Mouse (Mus musculus): Measurements from ENCODE around the gene Herc3. TPM values are rescaled to one million over a fixed set of nuclear protein-coding genes. Genes with fewer than 3 reads are reported as not detected.

The Herc3 gene
- polyA plus RNA-seq, 1 experiment = 95.9 TPM

GRCm38 (mm10) chr6:58894994-58895393 lies 63.7 kb downstream of the Herc3 start:
- no peak overlapping the region for H3K4me3 ChIP-seq (ENCODE audit: control insufficient read depth, insufficient read depth, low read length)
- no peaks in the 10 kb centered on the region for H3K27me3 ChIP-seq (ENCODE audit: control insufficient read depth, insufficient read depth, low read length)
- TF ChIP-seq CTCF (IDR thresholded peaks at IDR 0.05; ENCODE audit: borderline replicate concordance, control insufficient read depth, extremely low read depth, insufficient read depth, low read length, poor library complexity) = no peak
- no peak for TF ChIP-seq POLR2A (IDR thresholded peaks at IDR 0.05; ENCODE audit: control insufficient read depth, extremely low read depth, insufficient read depth, low read length, poor library complexity)
- no peak overlapping the region for H3K27ac ChIP-seq (ENCODE audit: control insufficient read depth, insufficient read depth, low read length)
- DNase-seq = no peak
- H3K36me3 ChIP-seq (ENCODE audit: control insufficient read depth, insufficient read depth, low read length) = peaks cover 71% of the 10 kb centered on the region
- no peaks in the 10 kb centered on the region for H3K4me1 ChIP-seq (replicated peaks; ENCODE audit: control insufficient read depth, insufficient read depth, low read length)
- 96% methylated on average over 4 of the region's 4 CpGs for WGBS

GRCm38 (mm10) chr6:58896648-58897047 lies 65.4 kb downstream of the Herc3 start:
- no peak overlapping the region for H3K27ac ChIP-seq (ENCODE audit: control insufficient read depth, insufficient read depth, low read length)
- no peaks in the 10 kb centered on the region for H3K27me3 ChIP-seq (ENCODE audit: control insufficient read depth, insufficient read depth, low read length)
- H3K4me3 ChIP-seq (ENCODE audit: control insufficient read depth, insufficient read depth, low read length) = no peak overlapping the region
- 98% methylated on average over 3 of the region's 3 CpGs for WGBS
- H3K4me1 ChIP-seq (replicated peaks; ENCODE audit: control insufficient read depth, insufficient read depth, low read length) = no peaks in the 10 kb centered on the region
- DNase-seq = no peak
- no peak for TF ChIP-seq CTCF (IDR thresholded peaks at IDR 0.05; ENCODE audit: borderline replicate concordance, control insufficient read depth, extremely low read depth, insufficient read depth, low read length, poor library complexity)
- no peak for TF ChIP-seq POLR2A (IDR thresholded peaks at IDR 0.05; ENCODE audit: control insufficient read depth, extremely low read depth, insufficient read depth, low read length, poor library complexity)
- peaks cover 59% of the 10 kb centered on the region for H3K36me3 ChIP-seq (ENCODE audit: control insufficient read depth, insufficient read depth, low read length)

GRCm38 (mm10) chr6:58899076-58899475 lies 67.8 kb downstream of the Herc3 start:
- TF ChIP-seq POLR2A (IDR thresholded peaks at IDR 0.05; ENCODE audit: control insufficient read depth, extremely low read depth, insufficient read depth, low read length, poor library complexity) (no peak), CTCF (IDR thresholded peaks at IDR 0.05; ENCODE audit: borderline replicate concordance, control insufficient read depth, extremely low read depth, insufficient read depth, low read length, poor library complexity) (no peak)
- no peak for DNase-seq
- Histone ChIP-seq H3K27me3 (ENCODE audit: control insufficient read depth, insufficient read depth, low read length) (no peaks in the 10 kb centered on the region), H3K4me1 (replicated peaks; ENCODE audit: control insufficient read depth, insufficient read depth, low read length) (no peaks in the 10 kb centered on the region), H3K27ac (ENCODE audit: control insufficient read depth, insufficient read depth, low read length) (no peak overlapping the region), H3K36me3 (ENCODE audit: control insufficient read depth, insufficient read depth, low read length) (peaks cover 38% of the 10 kb centered on the region), H3K4me3 (ENCODE audit: control insufficient read depth, insufficient read depth, low read length) (no peak overlapping the region)
- 97% methylated on average over 3 of the region's 3 CpGs for WGBS

DNA sequence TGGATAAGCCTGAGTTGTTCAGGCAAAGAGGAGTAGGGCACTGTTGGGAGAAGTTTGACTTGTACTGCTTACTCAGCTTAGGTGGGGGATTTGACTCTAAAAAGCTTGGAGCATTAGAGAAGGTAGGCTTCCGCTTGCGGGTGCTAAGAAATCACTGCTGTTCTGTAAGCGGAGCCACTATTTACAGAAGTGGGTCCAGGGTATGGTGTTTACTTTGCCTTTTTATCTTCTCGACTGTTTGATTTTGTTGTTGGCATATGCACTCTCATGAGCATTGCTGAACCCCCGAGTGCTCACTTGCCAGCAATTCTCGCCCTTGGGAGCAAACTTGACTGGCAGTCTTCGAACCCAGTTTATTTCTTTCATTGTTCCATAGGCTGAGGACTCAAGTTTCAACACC lies 69.3 kb downstream of the Herc3 start:
- no peak overlapping the region for H3K4me3 ChIP-seq (ENCODE audit: control insufficient read depth, insufficient read depth, low read length)
- H3K4me1 ChIP-seq (replicated peaks; ENCODE audit: control insufficient read depth, insufficient read depth, low read length) = no peaks in the 10 kb centered on the region
- WGBS = over 99% methylated on average over 7 of the region's 7 CpGs
- TF ChIP-seq POLR2A (IDR thresholded peaks at IDR 0.05; ENCODE audit: control insufficient read depth, extremely low read depth, insufficient read depth, low read length, poor library complexity) (no peak), CTCF (IDR thresholded peaks at IDR 0.05; ENCODE audit: borderline replicate concordance, control insufficient read depth, extremely low read depth, insufficient read depth, low read length, poor library complexity) (no peak)
- DNase-seq = no peak
- no peaks in the 10 kb centered on the region for H3K27me3 ChIP-seq (ENCODE audit: control insufficient read depth, insufficient read depth, low read length)
- H3K27ac ChIP-seq (ENCODE audit: control insufficient read depth, insufficient read depth, low read length) = no peak overlapping the region
- peaks cover 24% of the 10 kb centered on the region for H3K36me3 ChIP-seq (ENCODE audit: control insufficient read depth, insufficient read depth, low read length)

DNA sequence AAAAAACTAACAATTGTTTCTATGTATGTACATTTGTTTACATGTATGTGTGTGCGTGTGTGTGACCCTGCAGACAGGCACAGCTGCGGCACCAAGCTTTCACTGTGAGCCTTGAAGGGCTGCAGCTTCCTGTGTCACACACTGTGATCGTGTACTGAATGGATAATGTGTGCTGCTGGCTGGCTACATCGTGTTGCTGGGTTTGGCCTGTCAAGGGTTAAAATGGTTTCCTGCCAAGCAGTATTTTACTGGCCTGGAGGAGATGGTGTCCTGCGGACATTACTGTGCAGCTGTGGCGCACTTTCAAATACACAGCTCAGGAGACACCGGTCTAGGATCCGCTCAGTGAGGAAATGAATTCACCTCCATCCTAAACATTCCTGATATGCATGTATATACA lies 71.9 kb downstream of the Herc3 start:
- no peak for TF ChIP-seq CTCF (IDR thresholded peaks at IDR 0.05; ENCODE audit: borderline replicate concordance, control insufficient read depth, extremely low read depth, insufficient read depth, low read length, poor library complexity)
- TF ChIP-seq POLR2A (IDR thresholded peaks at IDR 0.05; ENCODE audit: control insufficient read depth, extremely low read depth, insufficient read depth, low read length, poor library complexity) = no peak
- Histone ChIP-seq H3K27me3 (ENCODE audit: control insufficient read depth, insufficient read depth, low read length) (no peaks in the 10 kb centered on the region), H3K27ac (ENCODE audit: control insufficient read depth, insufficient read depth, low read length) (no peak overlapping the region), H3K4me3 (ENCODE audit: control insufficient read depth, insufficient read depth, low read length) (no peak overlapping the region), H3K36me3 (ENCODE audit: control insufficient read depth, insufficient read depth, low read length) (0 out of 2 replicates have a peak, but pooled peaks cover 5% of the 10 kb centered on the region), H3K4me1 (replicated peaks; ENCODE audit: control insufficient read depth, insufficient read depth, low read length) (no peaks in the 10 kb centered on the region)
- whole genome bisulfite sequencing = 71% methylated on average over 8 of the region's 8 CpGs
- no peak for DNase-seq

DNA sequence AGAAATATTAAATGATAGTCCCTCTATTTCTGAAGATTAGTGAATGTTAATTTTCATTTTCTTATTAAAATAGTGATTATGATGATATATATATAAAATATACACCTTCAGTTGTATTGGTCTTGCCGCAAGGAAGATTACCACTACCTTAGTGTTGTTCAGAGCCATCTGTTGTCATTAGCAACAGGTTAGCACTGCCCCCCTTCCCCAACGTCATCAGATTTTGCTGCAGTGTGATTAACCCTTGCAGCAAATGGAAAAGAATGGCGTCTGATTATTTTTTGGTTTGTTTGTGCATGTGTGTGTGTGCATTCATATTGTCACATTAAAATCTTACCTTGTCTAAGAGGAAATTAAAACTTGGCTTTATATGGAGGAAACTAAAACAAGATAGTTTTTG lies 73.3 kb downstream of the Herc3 start:
- WGBS = 85% methylated on average over 3 of the region's 3 CpGs
- no peaks in the 10 kb centered on the region for H3K36me3 ChIP-seq (ENCODE audit: control insufficient read depth, insufficient read depth, low read length)
- no peaks in the 10 kb centered on the region for H3K27me3 ChIP-seq (ENCODE audit: control insufficient read depth, insufficient read depth, low read length)
- H3K4me1 ChIP-seq (replicated peaks; ENCODE audit: control insufficient read depth, insufficient read depth, low read length) = no peaks in the 10 kb centered on the region
- H3K4me3 ChIP-seq (ENCODE audit: control insufficient read depth, insufficient read depth, low read length) = no peak overlapping the region
- TF ChIP-seq CTCF (IDR thresholded peaks at IDR 0.05; ENCODE audit: borderline replicate concordance, control insufficient read depth, extremely low read depth, insufficient read depth, low read length, poor library complexity) (no peak), POLR2A (IDR thresholded peaks at IDR 0.05; ENCODE audit: control insufficient read depth, extremely low read depth, insufficient read depth, low read length, poor library complexity) (no peak)
- DNase-seq = no peak
- H3K27ac ChIP-seq (ENCODE audit: control insufficient read depth, insufficient read depth, low read length) = no peak overlapping the region

DNA sequence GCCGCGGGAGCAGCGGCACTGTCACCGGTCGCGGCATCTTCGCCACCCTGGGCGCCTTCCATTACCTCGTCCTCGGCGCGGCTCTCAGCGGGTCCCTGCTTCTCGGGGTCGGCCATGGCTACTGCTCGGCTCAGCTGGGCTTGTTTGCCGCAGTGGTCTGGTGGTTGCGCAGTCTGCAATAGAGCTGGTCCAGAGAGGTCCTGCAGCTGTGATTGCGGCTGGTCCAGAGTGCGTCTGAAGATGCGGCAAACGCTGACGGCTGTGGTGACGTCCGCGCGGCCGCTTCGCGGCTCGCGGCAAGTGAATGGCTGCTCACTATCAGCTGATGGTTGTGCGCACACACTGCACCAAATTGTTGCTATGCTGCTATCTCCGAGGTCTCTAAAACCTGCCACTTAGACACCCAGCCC lies 75.6 kb downstream of the Herc3 start, which contains the start of gene Nap1l5:
TSS of gene Nap1l5 (minus strand) at position 225 of the 410 bp plus-strand sequence.
- Histone ChIP-seq H3K27me3 (ENCODE audit: control insufficient read depth, insufficient read depth, low read length) (no peaks in the 10 kb centered on the region), H3K27ac (ENCODE audit: control insufficient read depth, insufficient read depth, low read length) (no peak within 1 kb of the TSS), H3K4me1 (replicated peaks; ENCODE audit: control insufficient read depth, insufficient read depth, low read length) (no peaks in the 10 kb centered on the region), H3K36me3 (ENCODE audit: control insufficient read depth, insufficient read depth, low read length) (0 out of 2 replicates have a peak, but pooled peaks cover 6% of the 10 kb centered on the region), H3K4me3 (ENCODE audit: control insufficient read depth, insufficient read depth, low read length) (no peak within 1 kb of the TSS)
- TF ChIP-seq CTCF (IDR thresholded peaks at IDR 0.05; ENCODE audit: borderline replicate concordance, control insufficient read depth, extremely low read depth, insufficient read depth, low read length, poor library complexity) = no peak
- no peak for TF ChIP-seq POLR2A (IDR thresholded peaks at IDR 0.05; ENCODE audit: control insufficient read depth, extremely low read depth, insufficient read depth, low read length, poor library complexity)
- 72% methylated on average over 34 of the region's 34 CpGs for WGBS
- DNase-seq = no peak

Data from thymus, adult 2 months (tissue).